Mouse (Mus musculus) intestine, embryonic 14.5 days (tissue): ENCODE data around the gene Ubr1. TPM values are rescaled to one million over a fixed set of nuclear protein-coding genes. Genes with fewer than 3 reads are reported as not detected.

Experiments used
- ATAC-seq: fragments of 200-750 bp; cut with Nextera tagmentation; replicated peaks from 2 replicates; pipeline ENCODE4 v1.8.0; 2017; ENCODE audit warnings: low read depth, moderate number of reproducible peaks, moderate TSS enrichment, moderate library complexity; ENCODE audit not compliant: low FRiP score, low TSS enrichment
- DNase-seq: peaks from one replicate; pipeline ENCODE4 v3.0.0-alpha.2; 2018; ENCODE audit warnings: low spot score
- H3K27ac ChIP-seq: fragments of 300-500 bp; sonication (generic); 2 replicates; pipeline ENCODE4 v1.5.1; 2014; ENCODE audit warnings: low read depth, mild to moderate bottlenecking, control low read depth
- H3K27me3 ChIP-seq: fragments of 300-500 bp; sonication (generic); replicated peaks from 2 replicates; pipeline ENCODE4 v1.6.1; 2014; ENCODE audit warnings: low read length, control low read depth; ENCODE audit not compliant: control insufficient read depth, insufficient read depth
- H3K36me3 ChIP-seq: fragments of 300-500 bp; sonication (generic); 2 replicates; pipeline ENCODE4 v1.6.1; 2014; ENCODE audit warnings: low read length, control low read depth; ENCODE audit not compliant: control insufficient read depth, insufficient read depth
- H3K4me1 ChIP-seq: fragments of 300-500 bp; sonication (generic); replicated peaks from 2 replicates; pipeline ENCODE4 v1.6.1; 2014; ENCODE audit warnings: low read length, control low read depth, mixed read lengths; ENCODE audit not compliant: control insufficient read depth, insufficient read depth
- H3K4me2 ChIP-seq: fragments of 300-500 bp; sonication (generic); 2 replicates; pipeline ENCODE4 v1.6.1; 2014; ENCODE audit warnings: low read length
- H3K4me3 ChIP-seq: fragments of 300-500 bp; sonication (generic); 2 replicates; pipeline ENCODE4 v1.5.1; 2014; ENCODE audit warnings: low read depth, low read length, control low read depth, mixed read lengths
- H3K9ac ChIP-seq: fragments of 300-500 bp; sonication (generic); 2 replicates; pipeline ENCODE4 v1.6.1; 2014; ENCODE audit warnings: mild to moderate bottlenecking, low read length
- H3K9me3 ChIP-seq: fragments of 300-500 bp; sonication (generic); 2 replicates; pipeline ENCODE4 v1.6.1; 2016; ENCODE audit warnings: low read length, control low read depth; ENCODE audit not compliant: control insufficient read depth
- WGBS: fragments of 180-500 bp; shearing (Covaris S2); extraction: QIAGEN DNeasy Blood & Tissue Kit; methylation state at CpG from one replicate; pipeline ENCODE4 v1.1.7; 2014; 5-methylcytosine and 5-hydroxymethylcytosine counted together
- polyA plus RNA-seq: library from polyadenylated mRNA; unstranded; fragments of >200 nt; fragmentation: Nextera tagmentation; extraction: Ambion mirVana; gene quantifications from 2 replicates; pipeline ENCODE4 v1.2.1, GENCODE M21; 2014

Gene Ubr1
- 22.3 and 23.5 TPM in 2 replicates for polyA plus RNA-seq

GRCm38 (mm10) chr2:120970559-120971080, at the start of gene Ubr1:
Gene Ubr1, minus strand, starts transcription at chr2:120970715.
- H3K4me1 ChIP-seq: 0 out of 2 replicates have a peak, but pooled peaks cover 7% of the 10 kb centered on the region
- ATAC-seq (peak; percentile 83), DNase-seq (peak; percentile 88)
- H3K4me2 ChIP-seq: peak within 1 kb of the TSS; percentile 67
- H3K27me3 ChIP-seq: 0 out of 2 replicates have a peak, but pooled peaks cover 4% of the 10 kb centered on the region
- under 1% methylated on average over 39 of the region's 39 CpGs for WGBS
- H3K9ac ChIP-seq: peak within 1 kb of the TSS; percentile 81
- H3K27ac ChIP-seq: peak within 1 kb of the TSS; percentile 62
- no peaks in the 10 kb centered on the region for H3K9me3 ChIP-seq
- H3K36me3 ChIP-seq: no peaks in the 10 kb centered on the region
- peak within 1 kb of the TSS; percentile 75 for H3K4me3 ChIP-seq

GRCm38 (mm10) chr2:121017151-121017550, 46.6 kb upstream of the Ubr1 start:
- Histone ChIP-seq H3K4me2 (no peak overlapping the region), H3K4me3 (no peak overlapping the region), H3K9ac (no peak overlapping the region), H3K36me3 (peaks cover 39% of the 10 kb centered on the region), H3K4me1 (no peaks in the 10 kb centered on the region), H3K27ac (no peak overlapping the region), H3K9me3 (no peaks in the 10 kb centered on the region), H3K27me3 (no peaks in the 10 kb centered on the region)
- no peak for ATAC-seq
- DNase-seq: no peak
- 87% methylated on average over 1 of the region's 1 CpGs for WGBS

- Histone ChIP-seq H3K9ac (no peak overlapping the region), H3K4me1 (no peaks in the 10 kb centered on the region), H3K4me3 (no peak overlapping the region), H3K27me3 (no peaks in the 10 kb centered on the region), H3K4me2 (no peak overlapping the region), H3K36me3 (peaks cover 40% of the 10 kb centered on the region), H3K9me3 (no peaks in the 10 kb centered on the region), H3K27ac (no peak overlapping the region)
- no peak for ATAC-seq
- no peak for DNase-seq
- WGBS: 90% methylated on average over 9 of the region's 9 CpGs
Observed at GRCm38 (mm10) chr2:121016226-121016625, 45.7 kb upstream of the Ubr1 start.

GRCm38 (mm10) chr2:121015507-121015906, 45.0 kb upstream of the Ubr1 start:
- Histone ChIP-seq H3K4me3 (no peak overlapping the region), H3K4me1 (no peaks in the 10 kb centered on the region), H3K27ac (no peak overlapping the region), H3K36me3 (peaks cover 45% of the 10 kb centered on the region), H3K9me3 (no peaks in the 10 kb centered on the region), H3K9ac (no peak overlapping the region), H3K4me2 (no peak overlapping the region), H3K27me3 (no peaks in the 10 kb centered on the region)
- WGBS: 86% methylated on average over 2 of the region's 2 CpGs
- ATAC-seq: no peak
- DNase-seq: no peak

- Histone ChIP-seq H3K9ac (no peak overlapping the region), H3K9me3 (no peaks in the 10 kb centered on the region), H3K4me1 (peaks cover 7% of the 10 kb centered on the region), H3K27me3 (no peaks in the 10 kb centered on the region), H3K4me3 (no peak overlapping the region), H3K36me3 (peaks cover 44% of the 10 kb centered on the region), H3K27ac (no peak overlapping the region), H3K4me2 (no peak overlapping the region)
- DNase-seq (no peak), ATAC-seq (no peak)
- WGBS: 89% methylated on average over 9 of the region's 9 CpGs
Observed at GRCm38 (mm10) chr2:121012676-121013075, 42.2 kb upstream of the Ubr1 start.

GRCm38 (mm10) chr2:121009071-121009677, 38.7 kb upstream of the Ubr1 start:
- Histone ChIP-seq H3K4me3 (peak overlapping the region; percentile 77), H3K4me2 (peak overlapping the region; percentile 93), H3K36me3 (peaks cover 20% of the 10 kb centered on the region), H3K27me3 (no peaks in the 10 kb centered on the region), H3K9ac (peak overlapping the region; percentile 57), H3K27ac (no peak overlapping the region), H3K4me1 (peaks cover 7% of the 10 kb centered on the region), H3K9me3 (no peaks in the 10 kb centered on the region)
- WGBS: 21% methylated on average over 5 of the region's 5 CpGs
- DNase-seq (no peak), ATAC-seq (no peak)

- Histone ChIP-seq H3K36me3 (peaks cover 16% of the 10 kb centered on the region), H3K9ac (peak overlapping the region; percentile 57), H3K27me3 (no peaks in the 10 kb centered on the region), H3K4me2 (peak overlapping the region; percentile 93), H3K4me1 (peaks cover 7% of the 10 kb centered on the region), H3K4me3 (peak overlapping the region; percentile 77), H3K9me3 (no peaks in the 10 kb centered on the region), H3K27ac (no peak overlapping the region)
- WGBS: under 1% methylated on average over 12 of the region's 12 CpGs
- DNase-seq (no peak), ATAC-seq (no peak)
Observed at GRCm38 (mm10) chr2:121008664-121009007, 38.1 kb upstream of the Ubr1 start.

- peaks cover 7% of the 10 kb centered on the region for H3K4me1 ChIP-seq
- peak within 1 kb of the TSS; percentile 77 for H3K4me3 ChIP-seq
- ATAC-seq: peak; percentile 96
- peaks cover 14% of the 10 kb centered on the region for H3K36me3 ChIP-seq
- peak within 1 kb of the TSS; percentile 93 for H3K4me2 ChIP-seq
- no peaks in the 10 kb centered on the region for H3K27me3 ChIP-seq
- WGBS: 1% methylated on average over 33 of the region's 34 CpGs
- H3K27ac ChIP-seq: no peak within 1 kb of the TSS
- peak; percentile 92 for DNase-seq
- peak within 1 kb of the TSS; percentile 57 for H3K9ac ChIP-seq
- H3K9me3 ChIP-seq: no peaks in the 10 kb centered on the region
Observed at GRCm38 (mm10) chr2:121007925-121008663, 37.6 kb upstream of the Ubr1 start, which contains the start of gene Ccndbp1. Gene Ccndbp1, plus strand, starts transcription at chr2:121008403.
